Mouse (Mus musculus) adrenal gland, postnatal 25 days (tissue): ENCODE measurements at regions not wholly inside any gene's neighbourhood (a gene's known extent, or its start where the extent isn't known, plus 50 kb on each side); places are given as distances from the start of the nearest gene placed in this dataset.

ENCODE experiments used
- DNase-seq: peaks from one replicate; pipeline ENCODE4 v3.0.0; 2021; ENCODE audit warnings: mixed read lengths

DNA sequence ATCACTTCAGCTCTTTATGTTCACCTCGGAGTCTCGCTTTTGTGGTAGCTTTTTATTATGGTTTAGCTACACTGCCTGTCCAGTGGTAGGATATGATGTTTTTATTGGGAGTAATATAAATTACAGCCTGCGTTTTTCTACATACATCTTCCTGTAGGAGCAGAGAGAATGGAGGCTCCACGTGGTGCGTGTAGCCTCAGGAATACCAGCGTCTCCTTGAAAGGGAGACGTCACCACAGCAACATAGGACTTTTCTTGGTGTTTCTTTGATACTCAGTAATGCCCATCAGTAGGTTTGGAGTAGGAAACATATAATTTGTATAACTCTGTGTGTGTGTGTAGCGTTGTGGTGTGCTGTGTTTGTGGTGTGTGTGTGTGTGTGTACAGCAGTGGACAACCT, 150.7 kb downstream of the Ndufs4 start:
- DNase-seq: no peak

DNA sequence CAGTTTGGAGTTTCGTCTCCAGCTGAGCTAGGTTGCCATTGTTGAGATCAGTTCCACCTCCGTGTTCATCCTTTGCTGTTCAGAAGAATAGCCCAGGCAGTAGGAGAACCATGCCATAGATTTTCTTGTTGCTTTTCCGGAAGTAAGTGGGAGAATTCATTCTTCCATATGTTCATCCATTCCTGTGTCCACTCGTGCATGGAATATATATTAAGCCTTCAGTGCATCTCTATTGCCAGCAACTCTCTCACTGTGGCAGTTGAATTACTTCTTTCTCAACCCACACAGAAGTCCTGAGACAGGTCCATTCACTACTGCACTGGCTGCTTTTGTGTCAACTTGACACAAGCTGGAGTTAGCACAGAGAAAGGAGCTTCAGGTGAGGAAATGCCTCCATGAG, 152.2 kb downstream of the Ndufs4 start:
- no peak for DNase-seq

DNA sequence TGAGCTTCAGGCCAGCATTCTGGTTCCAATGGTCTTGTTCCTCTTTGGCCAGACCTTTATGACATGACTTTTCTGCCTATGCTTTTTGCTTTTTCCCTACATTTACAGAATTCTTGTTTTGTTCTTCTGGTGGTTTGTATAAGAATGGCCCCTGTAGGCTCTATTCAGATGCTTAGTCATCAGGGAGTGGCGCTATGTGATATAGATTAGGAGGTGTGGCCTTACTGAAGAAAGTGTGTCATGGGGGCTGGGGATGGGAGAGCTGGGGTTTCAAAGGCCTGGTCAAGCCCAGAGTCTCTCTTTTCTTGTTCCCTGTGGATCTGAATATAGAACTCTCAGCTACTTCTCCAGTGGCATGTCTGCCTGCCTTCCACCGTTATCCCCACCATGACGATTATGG, 155.9 kb downstream of the Ndufs4 start:
- no peak for DNase-seq

DNA sequence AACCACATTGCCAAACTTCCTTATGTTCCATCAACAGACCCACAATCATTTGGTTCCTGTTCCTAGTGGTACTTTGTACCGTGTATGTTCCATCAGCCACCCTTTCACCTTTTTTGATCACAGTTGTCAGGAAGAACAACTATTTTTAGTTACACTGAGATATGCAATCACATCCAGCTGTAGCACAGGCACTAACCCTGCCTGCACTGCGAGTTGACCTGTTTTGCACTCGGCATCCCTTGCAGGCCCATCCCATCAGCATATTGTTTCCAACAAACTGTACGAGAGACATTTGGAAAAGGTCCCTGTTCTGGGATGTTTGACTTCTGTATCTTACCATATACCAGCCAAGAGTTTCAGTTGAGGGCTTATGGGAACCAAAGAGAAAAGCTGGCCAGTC, 157.5 kb downstream of the Ndufs4 start:
- no peak for DNase-seq

DNA sequence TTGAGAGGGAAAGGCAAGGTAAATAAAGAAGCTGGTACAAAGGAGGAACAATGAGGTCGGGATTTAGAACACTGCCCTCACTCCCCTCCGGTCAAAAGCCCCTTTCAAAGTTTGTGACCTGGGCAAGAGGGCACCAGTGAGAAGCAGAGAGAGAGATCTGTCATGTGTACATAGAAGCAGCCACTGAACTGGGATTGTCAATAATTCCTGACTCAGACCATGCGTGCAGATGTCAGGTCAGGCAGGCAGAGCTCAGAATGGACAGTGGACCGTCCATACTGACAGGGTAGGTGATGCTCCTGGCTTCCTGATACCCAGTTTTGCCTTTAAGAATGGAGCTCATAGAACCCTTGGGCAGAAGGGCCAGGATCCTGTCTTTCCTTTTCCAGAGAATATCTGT, 161.0 kb downstream of the Ndufs4 start:
- no peak for DNase-seq

DNA sequence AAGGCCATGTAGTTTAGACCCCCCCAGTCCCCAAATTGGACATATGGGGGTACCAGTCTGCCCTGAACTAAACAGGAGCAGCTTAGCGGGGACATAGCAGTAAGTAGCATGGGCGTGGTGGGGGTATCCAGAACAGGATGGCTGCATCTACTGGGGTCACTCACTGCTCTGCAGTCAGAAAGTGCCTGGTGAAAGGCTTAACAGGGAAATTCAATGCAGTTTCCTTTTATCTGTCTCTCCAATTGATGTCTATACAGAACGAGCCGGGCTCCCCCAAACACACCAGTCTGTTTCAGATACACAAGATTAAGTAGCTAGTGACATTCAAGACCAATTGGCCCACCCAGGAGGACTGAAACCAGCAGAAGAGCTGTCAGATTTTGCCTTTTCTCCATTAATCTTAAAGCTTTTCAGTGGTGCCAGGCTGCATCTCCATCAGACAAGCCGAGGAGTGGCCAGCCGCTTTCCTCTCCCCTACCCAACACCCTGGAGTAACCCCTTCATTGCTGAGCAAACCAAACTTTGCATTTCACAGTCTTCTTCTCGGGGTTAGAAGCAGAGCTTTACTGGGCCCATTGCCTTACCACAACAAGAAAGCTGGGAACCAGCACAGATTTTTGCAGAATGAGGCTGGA, 161.7 kb downstream of the Ndufs4 start:
- no peak for DNase-seq

DNA sequence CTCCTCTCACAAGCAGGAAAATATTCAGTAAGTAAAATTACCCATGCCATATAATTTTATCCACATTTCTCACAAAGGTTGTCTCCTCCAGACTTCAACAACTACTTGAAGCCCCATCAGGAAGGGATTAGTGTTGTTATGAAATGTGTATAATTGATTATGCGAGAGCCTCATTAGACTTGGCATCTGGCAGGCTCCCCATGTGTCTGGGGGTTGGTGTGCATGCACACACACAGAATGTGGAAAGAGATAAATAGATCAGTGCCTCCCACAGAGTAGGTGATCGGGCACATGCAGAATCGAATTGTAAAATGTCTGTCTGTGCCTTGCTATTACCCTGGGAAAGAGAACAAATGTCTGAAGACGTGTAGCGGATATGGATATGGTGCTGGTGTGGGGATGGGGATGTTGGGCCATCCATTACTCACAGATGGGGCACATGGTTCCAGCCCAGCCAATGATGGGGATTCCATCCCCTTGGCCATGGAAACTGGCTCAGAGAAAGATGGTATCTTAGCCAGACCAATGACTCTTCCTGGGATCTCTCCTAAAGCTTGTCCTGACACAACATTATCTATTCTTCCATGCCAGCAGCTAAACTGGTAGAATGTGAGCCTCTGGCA, 168.1 kb downstream of the Ndufs4 start:
- no peak for DNase-seq

DNA sequence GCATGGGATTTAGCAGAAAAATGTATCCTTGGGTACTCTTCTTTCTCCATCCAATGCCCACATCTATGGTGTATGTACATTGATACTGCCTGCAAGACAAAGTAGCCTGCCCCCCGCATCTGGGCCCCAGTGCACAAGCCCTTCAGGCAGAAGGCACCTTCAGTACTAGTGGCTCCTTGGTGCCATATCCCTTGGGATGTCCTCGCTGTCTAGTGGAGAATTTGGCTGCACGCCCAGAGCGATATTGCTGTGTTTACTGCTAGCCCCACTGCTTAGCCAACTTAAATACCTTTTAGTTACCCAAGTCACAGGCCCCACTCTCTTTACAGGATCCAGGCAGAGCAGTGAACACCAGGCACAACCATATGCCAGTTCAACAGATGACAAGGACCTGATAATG, 173.0 kb downstream of the Ndufs4 start:
- DNase-seq: peak; percentile 3
